Mouse (Mus musculus): Measurements from ENCODE around the gene Slc5a11. TPM values are rescaled to one million over a fixed set of nuclear protein-coding genes. Genes with fewer than 3 reads are reported as not detected.
A peak's percentile ranks its signal among the peaks of the same experiment; 100 is the strongest.

Slc5a11 gene
- total RNA-seq, 2 experiments from 2014 or later, result 1.5 TPM; not detected in 1

GRCm38 (mm10) chr7:123258103-123258502, 43.5 kb downstream of the Slc5a11 start:
- no peak for ATAC-seq (replicated peaks; ENCODE audit: low FRiP score, poor library complexity, severe bottlenecking)

DNA sequence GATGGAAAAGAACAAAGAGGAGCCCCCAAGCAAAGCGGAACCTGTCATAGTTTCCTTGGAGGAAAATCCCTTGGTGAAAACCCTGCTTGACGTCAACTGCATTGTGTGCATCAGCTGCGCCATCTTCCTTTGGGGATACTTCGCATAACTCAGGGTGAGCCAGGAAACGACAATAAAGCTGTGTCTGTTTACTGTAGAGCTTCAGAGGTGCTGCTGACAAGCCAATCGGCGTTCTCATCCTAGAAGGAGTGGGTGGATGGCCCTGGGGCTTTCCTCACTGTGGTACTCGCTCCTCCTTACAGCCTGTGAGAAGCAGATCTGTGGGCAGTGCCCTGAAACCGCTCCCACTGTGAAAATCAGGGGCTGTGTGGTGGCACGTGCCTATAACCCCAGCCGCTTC, 58.5 kb downstream of the Slc5a11 start:
- ATAC-seq (replicated peaks; ENCODE audit: low FRiP score, poor library complexity, severe bottlenecking), result no peak

DNA sequence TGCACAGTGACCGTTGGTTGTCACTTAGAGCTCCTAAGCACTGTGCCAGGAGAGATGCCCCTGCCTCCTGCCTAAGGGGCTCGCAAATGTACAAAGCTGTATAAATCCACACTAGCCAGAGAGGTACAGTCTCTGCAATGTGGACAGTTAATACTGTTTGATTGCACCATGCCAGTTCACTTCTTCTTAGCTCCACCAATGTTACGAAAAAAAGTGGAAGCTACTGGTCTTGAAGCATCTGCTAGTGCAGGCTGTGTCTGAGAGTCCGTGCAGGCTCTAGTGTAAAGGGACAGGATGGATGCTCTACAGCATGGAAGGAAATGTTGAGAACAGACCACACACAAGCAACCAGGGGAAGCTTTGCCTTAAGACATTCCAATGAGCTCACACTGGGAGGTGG, 62.0 kb downstream of the Slc5a11 start:
- no peak for ATAC-seq (replicated peaks; ENCODE audit: low FRiP score, poor library complexity, severe bottlenecking)

- ATAC-seq (replicated peaks; ENCODE audit: low FRiP score, poor library complexity, severe bottlenecking), result no peak
These were observed 65.2 kb downstream of the Slc5a11 start for GRCm38 (mm10) chr7:123279797-123280196.

- no peak for ATAC-seq (replicated peaks; ENCODE audit: low FRiP score, poor library complexity, severe bottlenecking)
These were observed 69.2 kb downstream of the Slc5a11 start for GRCm38 (mm10) chr7:123283826-123284225.

GRCm38 (mm10) chr7:123285896-123286295, 71.3 kb downstream of the Slc5a11 start:
- no peak for ATAC-seq (replicated peaks; ENCODE audit: low FRiP score, poor library complexity, severe bottlenecking)

DNA sequence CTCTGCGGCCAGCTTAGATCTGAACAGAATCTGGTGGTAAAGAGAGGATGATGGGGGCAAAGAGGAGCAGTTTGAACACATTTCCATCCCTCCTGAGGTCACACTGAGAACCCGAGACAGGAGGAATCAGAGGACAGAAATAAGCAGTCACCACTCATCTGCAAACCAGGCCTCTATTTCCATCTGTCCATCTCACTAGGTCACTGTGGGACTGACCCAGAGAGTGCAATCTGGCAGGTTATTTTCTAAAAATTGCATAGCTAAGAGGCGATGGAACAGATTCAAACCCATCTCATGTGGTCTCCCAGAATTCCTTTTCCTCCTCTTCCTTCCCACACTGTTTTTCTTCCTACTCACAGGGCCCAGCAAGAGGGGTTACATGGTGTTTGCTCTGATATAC, 73.3 kb downstream of the Slc5a11 start:
- ATAC-seq (replicated peaks; ENCODE audit: low FRiP score, poor library complexity, severe bottlenecking), result no peak

DNA sequence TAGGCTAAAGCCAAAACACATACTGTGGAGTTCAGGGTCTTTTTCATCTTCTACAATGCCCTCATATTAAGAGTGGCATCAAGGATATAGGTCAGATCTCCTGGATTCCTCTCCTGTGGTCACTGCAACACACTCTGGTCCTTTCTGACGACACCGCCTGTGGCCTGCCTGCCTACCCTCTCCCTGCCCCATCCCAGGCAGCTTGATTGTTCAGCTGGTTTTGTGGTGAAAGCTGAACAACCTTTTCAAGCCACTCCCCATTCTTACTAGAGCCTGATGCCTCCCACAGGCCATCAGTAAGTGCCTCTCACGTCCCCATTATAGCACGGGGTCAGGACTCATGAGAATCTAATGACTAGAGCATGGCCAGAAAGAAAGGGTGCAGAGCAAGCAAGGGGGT, 74.6 kb downstream of the Slc5a11 start:
- ATAC-seq (replicated peaks; ENCODE audit: low FRiP score, poor library complexity, severe bottlenecking), result no peak

DNA sequence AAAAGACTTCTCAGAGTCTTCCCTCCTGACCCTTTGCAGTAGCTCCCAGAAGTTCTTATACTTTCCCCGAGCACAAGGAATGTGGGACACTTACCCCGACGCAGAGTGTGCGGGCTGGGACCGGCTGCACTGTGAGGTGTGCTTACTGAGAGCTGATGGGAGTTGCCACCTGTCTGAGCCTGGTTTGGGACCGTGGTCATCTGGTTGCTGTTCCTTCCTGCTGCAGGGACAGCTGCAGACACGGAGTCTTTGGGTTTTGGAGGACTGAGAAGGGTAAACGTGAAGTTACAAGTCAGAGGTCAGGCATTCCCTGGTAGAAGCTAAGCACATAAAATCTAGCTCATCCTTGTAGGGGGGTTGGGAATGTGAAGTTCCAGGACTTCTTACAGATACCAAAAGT, 77.4 kb downstream of the Slc5a11 start:
- no peak for ATAC-seq (replicated peaks; ENCODE audit: low FRiP score, poor library complexity, severe bottlenecking)

DNA sequence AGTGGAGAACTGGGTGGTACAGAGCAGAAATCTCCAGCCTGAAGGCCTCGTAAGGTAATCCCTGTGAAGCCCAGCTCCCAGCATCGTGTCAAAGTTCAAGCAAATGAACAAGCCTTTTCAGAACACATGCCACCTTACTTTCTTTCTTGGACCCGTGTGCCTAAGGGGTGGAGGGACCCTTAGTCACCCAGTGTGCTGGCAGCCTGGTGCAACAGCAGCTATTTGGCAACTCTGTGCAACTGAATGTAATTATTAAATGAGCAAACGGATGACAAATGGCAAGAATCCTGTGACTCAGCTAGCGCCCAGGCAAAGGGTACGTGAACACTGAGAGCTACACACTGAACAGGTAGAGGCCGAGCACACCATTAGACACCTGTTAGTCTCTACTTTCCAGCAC, 79.3 kb downstream of the Slc5a11 start:
- ATAC-seq (replicated peaks; ENCODE audit: low FRiP score, poor library complexity, severe bottlenecking), result no peak

GRCm38 (mm10) chr7:123295423-123295822, 80.8 kb downstream of the Slc5a11 start:
- ATAC-seq (replicated peaks; ENCODE audit: low FRiP score, poor library complexity, severe bottlenecking), result no peak

DNA sequence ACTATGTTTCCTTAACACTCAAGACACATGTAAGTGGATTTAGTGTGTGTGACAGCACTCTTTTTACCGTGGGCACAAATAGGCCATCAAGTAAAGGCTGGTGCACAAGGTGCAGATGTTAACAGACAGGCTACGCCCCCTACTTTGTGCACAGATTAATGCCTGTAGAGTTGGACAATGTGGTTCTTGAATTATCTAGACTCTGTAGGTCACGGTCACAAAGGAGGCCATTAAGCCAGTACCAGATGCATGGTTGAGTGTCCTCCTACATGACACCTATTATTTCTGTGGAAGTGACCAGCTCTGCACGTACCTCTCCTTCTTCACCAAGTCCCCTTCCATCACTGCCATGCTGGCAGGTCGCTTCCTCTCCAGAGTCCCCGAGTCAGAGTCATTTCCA, 81.5 kb downstream of the Slc5a11 start:
- ATAC-seq (replicated peaks; ENCODE audit: low FRiP score, poor library complexity, severe bottlenecking), result no peak

DNA sequence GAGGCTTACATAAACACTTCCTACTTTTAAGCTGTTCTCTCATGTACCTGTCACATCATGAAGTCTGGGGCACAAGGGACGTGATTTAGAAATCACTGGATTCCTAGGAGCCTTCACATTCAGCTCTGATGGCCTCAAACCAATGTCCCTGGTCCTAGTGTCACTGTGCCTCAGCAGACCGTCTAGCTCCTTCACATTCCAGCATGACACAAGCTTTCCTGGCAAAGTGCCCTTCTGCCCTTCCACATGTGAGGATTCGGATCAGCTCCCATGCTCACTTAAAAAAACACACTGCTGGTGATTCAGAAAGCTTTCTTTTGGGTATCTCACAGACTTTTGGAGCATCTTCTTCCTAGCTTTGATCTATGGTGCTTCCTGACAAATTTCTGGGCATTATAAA, 83.6 kb downstream of the Slc5a11 start:
- ATAC-seq (replicated peaks; ENCODE audit: low FRiP score, poor library complexity, severe bottlenecking), result no peak

DNA sequence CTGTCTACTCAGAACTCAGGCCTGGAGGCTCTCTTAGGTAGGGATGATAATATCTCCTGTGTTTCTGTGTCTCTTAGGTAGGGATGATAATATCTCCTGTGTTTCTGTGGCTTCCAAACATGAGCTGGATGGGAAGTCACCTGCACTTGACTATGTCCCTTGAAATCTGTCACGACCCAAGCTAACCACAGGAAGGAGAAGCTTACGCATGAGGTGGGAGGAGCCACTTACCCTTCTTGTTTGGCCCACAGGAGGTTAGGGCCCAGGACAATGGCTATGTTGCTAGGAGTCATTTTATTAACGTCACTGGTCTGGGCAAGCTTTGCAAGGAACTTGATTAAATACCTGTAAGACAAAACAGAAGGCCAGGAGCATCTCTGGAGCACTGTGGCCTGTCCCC, 85.7 kb downstream of the Slc5a11 start:
- no peak for ATAC-seq (replicated peaks; ENCODE audit: low FRiP score, poor library complexity, severe bottlenecking)

DNA sequence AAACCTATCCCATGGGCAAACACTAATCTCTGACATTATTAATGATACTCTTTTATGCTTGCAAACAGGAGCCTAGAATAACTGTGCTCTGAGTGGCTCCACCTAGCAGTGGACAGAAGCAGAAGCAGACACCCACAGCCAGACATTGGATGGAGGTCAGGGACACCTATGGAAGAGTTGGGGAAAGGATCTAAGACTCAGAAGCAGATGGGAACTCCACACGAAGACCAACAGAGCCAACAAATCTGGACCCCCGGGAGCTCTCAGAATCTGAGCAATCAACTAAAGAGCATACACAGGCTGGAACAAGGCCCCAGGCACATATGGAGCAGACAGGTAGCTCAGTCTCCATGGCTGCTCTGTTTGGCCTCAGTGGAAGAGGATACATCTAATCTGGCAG, 90.8 kb downstream of the Slc5a11 start:
- no peak for ATAC-seq (replicated peaks; ENCODE audit: low FRiP score, poor library complexity, severe bottlenecking)

- no peak for ATAC-seq (replicated peaks; ENCODE audit: low FRiP score, poor library complexity, severe bottlenecking)
These were observed 92.7 kb downstream of the Slc5a11 start for GRCm38 (mm10) chr7:123307236-123307635.

DNA sequence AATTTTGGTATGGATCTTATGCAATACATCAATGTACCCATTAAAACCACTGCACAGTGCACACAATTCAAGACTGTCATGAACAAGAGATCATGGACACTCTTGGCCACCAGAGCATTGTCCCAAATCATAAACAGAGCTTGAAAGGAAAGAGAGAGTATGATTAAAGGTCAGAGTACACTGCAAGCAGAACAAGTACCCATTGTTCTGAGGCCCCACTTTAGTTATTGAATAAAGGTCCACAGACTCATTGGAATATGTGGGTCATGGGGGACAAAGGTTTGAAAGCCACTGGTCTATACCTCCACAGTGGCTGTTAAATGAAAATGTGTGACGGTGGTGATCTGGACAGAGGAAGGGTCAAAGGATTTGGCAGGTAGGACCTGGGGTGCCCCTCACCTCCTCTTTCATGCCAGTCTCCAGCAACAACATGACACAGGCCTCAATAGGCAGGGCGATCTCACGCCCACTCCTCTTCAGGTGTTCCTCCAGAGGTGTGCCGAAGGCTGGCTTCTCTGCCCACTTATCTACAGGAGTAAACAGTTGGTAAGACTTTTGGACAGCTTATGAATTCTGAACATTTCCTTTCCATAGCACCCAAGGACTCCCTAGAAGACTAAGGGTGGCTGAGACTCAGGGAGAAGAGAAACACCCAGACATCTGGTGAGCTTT, 93.4 kb downstream of the Slc5a11 start:
- ATAC-seq (replicated peaks; ENCODE audit: low FRiP score, poor library complexity, severe bottlenecking), result no peak

GRCm38 (mm10) chr7:123311836-123312235, 97.3 kb downstream of the Slc5a11 start:
- no peak for ATAC-seq (replicated peaks; ENCODE audit: low FRiP score, poor library complexity, severe bottlenecking)

DNA sequence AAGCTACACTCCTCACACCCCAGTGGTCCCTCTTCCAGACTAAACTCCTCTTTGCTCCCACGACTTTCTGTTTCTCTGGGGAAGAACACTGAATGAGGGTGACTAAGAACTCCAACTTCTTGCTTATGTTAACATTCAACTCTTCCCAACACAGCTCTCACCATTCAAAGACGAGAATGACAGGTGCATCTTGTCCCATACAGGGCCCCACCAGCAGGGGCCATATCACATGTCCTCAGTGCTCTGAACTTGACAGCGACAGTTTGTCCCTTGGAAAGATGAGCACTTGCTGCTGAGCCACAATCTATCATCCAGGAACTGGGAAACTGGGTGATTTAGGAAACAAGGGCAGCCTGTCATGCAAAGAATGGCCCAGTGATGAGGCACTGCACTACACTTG, 98.2 kb downstream of the Slc5a11 start:
- no peak for ATAC-seq (replicated peaks; ENCODE audit: low FRiP score, poor library complexity, severe bottlenecking)

GRCm38 (mm10) chr7:123322452-123323121, 108.0 kb downstream of the Slc5a11 start:
- peak; percentile 49; the same call in 1 of the 2 replicates for ATAC-seq (replicated peaks; ENCODE audit: low FRiP score, poor library complexity, severe bottlenecking)

All from erythroblast, adult 5-6 weeks (primary cell).